Mouse (Mus musculus): ENCODE data around the gene Il18r1. TPM values are rescaled to one million over a fixed set of nuclear protein-coding genes. Genes with fewer than 3 reads are reported as not detected.

Il18r1 gene
- 2.1 and 4.0 TPM in 2 replicates for polyA plus RNA-seq (2012; rRNA removed; ENCODE audit: low replicate concordance)

GRCm38 (mm10) chr1:40465477-40466430, at the start of gene Il18r1:
Il18r1 (plus strand) TSS chr1:40465552.

GRCm38 (mm10) chr1:40428910-40429675, 36.3 kb upstream of the Il18r1 start, which contains the start of gene Il1rl1:
Il1rl1 (plus strand) TSS chr1:40429570.

GRCm38 (mm10) chr1:40514851-40515585, 49.7 kb downstream of the Il18r1 start, which contains the start of gene Il18rap:
Il18rap (plus strand) TSS chr1:40515362.

Other genes starting within 250 kb of the Il18r1 start
- gene Il1r1, start 240.5 kb upstream of the Il18r1 start, polyA plus RNA-seq (2012; rRNA removed; ENCODE audit: low replicate concordance): 8.6 and 11.7 TPM in 2 replicates
- gene Il1rl2, start 140.9 kb upstream of the Il18r1 start, polyA plus RNA-seq (2012; rRNA removed; ENCODE audit: low replicate concordance): 7.8 and 17.5 TPM in 2 replicates
- 1.5 and 3.5 TPM in 2 replicates for gene Il1rl1, start 36.0 kb upstream of the Il18r1 start, polyA plus RNA-seq (2012; rRNA removed; ENCODE audit: low replicate concordance)
- 0.66 and 1.1 TPM in 2 replicates for gene Il18rap, start 49.8 kb downstream of the Il18r1 start, polyA plus RNA-seq (2012; rRNA removed; ENCODE audit: low replicate concordance)
- 0.32 and 1.0 TPM in 2 replicates for gene Slc9a4, start 114.5 kb downstream of the Il18r1 start, polyA plus RNA-seq (2012; rRNA removed; ENCODE audit: low replicate concordance)
- 0.70 and 4.7 TPM in 2 replicates for gene Slc9a2, start 215.0 kb downstream of the Il18r1 start, polyA plus RNA-seq (2012; rRNA removed; ENCODE audit: low replicate concordance)

Data from mammary gland, adult 2 months (tissue).